Mouse (Mus musculus) ES-E14 (cell line): Measurements from ENCODE around the gene Rcc1.

Experiments used
- CHD2 ChIP-seq: IDR thresholded peaks from 2 replicates; pipeline ENCODE4 v1.6.1; 2014; ENCODE audit warnings: mild to moderate bottlenecking, low read depth, low read length, inconsistent platforms
- HCFC1 ChIP-seq: IDR thresholded peaks from 2 replicates; pipeline ENCODE4 v1.6.1; 2012; ENCODE audit warnings: low read length, inconsistent platforms, borderline replicate concordance; ENCODE audit not compliant: insufficient read depth
- MAFK ChIP-seq: IDR thresholded peaks from 2 replicates; pipeline ENCODE4 v1.6.1; 2014; ENCODE audit warnings: mild to moderate bottlenecking, low read depth, low read length, inconsistent platforms; ENCODE audit not compliant: insufficient read depth
- ZC3H11A ChIP-seq: IDR thresholded peaks from 2 replicates; pipeline ENCODE4 v1.6.1; 2012; ENCODE audit warnings: low read depth, mild to moderate bottlenecking, inconsistent platforms, low read length, borderline replicate concordance
- ZNF384 ChIP-seq: IDR thresholded peaks from 2 replicates; pipeline ENCODE4 v1.6.1; 2012; ENCODE audit warnings: low read depth, low read length, inconsistent platforms

GRCm38 (mm10) chr4:132389302-132389701 is 35.9 kb upstream of the Rcc1 start:
- TF ChIP-seq ZC3H11A (no peak), ZNF384 (no peak), HCFC1 (no peak), CHD2 (no peak), MAFK (no peak)
